Mouse (Mus musculus): ENCODE measurements around the gene Mief1. TPM values are rescaled to one million over a fixed set of nuclear protein-coding genes. Genes with fewer than 3 reads are reported as not detected.
A peak's percentile ranks its signal among the peaks of the same experiment; 100 is the strongest.

Mief1 gene
- polyA plus RNA-seq (2012; rRNA removed), result 13.3 and 14.0 TPM in 2 replicates
- 29.9 and 32.7 TPM in 2 replicates for polyA plus RNA-seq (2014; fragmentation: Nextera tagmentation; extraction: Ambion mirVana)

DNA sequence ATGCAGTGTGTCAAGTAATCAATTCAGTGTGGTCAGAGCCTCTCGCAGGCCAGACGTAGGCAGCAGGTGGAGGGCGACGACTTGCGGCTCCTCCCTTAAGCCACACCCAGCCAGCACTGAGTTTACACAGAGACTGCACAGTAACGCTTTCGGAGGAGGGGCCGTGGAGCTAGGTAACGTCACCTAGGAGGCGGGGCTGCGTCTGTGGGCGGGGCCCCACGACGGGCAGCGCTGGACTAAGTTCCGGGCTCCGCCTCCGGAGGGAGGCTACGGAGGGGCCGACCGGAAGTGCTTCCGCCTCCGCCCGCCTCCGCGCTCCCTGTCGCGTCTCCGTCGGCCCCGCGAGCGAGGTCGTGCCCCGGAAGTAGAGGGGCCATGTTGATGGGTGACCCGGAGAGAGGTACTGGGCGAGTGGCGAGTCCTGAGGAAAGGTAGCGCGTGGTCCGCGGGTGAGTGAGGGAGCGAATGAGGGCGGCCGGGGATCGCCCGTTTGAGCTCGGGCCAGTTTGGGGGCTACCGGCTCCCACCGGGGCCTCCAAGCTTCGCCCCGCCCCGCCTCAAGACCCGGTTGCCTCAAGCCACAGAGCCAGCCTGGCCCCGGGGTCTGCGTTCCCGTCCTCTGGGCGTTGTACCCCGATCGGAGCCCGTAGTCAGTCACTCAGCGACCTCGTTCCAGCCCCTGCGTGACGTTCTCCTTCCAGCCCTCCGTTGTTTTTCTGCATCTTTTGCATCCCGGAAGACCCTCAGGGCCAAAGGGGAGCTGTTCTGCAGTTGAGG is at the start of gene Mief1:
Mief1 (plus strand) TSS at position 286 of the 777 bp plus-strand sequence.
- H3K27me3 ChIP-seq (ENCODE audit: control insufficient read depth, insufficient read depth, low read length), result no peaks in the 10 kb centered on the region
- peaks cover 31% of the 10 kb centered on the region for H3K36me3 ChIP-seq (ENCODE audit: control insufficient read depth, insufficient read depth, low read length)
- peak within 1 kb of the TSS; percentile 79 for H3K4me2 ChIP-seq (replicated peaks; ENCODE audit: low read depth, low read length, severe bottlenecking)
- ATAC-seq (ENCODE audit: low FRiP score, low read depth) (peak; percentile 98), DNase-seq (ENCODE audit: low spot score) (peak; percentile 98)
- peak within 1 kb of the TSS; percentile 82 for H3K27ac ChIP-seq (replicated peaks; ENCODE audit: low read depth, low read length)
- peaks cover 5% of the 10 kb centered on the region; the same call in 1 of the 2 replicates for H3K4me1 ChIP-seq (ENCODE audit: control insufficient read depth, insufficient read depth, low read length)
- H3K4me3 ChIP-seq (replicated peaks; ENCODE audit: low read length), result peak within 1 kb of the TSS; percentile 96
- H3K9me3 ChIP-seq (ENCODE audit: control insufficient read depth, low read length), result no peaks in the 10 kb centered on the region
- H3K9ac ChIP-seq (ENCODE audit: low read depth, low read length, severe bottlenecking), result peak within 1 kb of the TSS; percentile 83
- WGBS, result 0% methylated on average over 55 of the region's 67 CpGs
- TF ChIP-seq POLR2A (IDR thresholded peaks at IDR 0.05; ENCODE audit: borderline replicate concordance, extremely low read depth, insufficient read depth, insufficient read length), result no peak

DNA sequence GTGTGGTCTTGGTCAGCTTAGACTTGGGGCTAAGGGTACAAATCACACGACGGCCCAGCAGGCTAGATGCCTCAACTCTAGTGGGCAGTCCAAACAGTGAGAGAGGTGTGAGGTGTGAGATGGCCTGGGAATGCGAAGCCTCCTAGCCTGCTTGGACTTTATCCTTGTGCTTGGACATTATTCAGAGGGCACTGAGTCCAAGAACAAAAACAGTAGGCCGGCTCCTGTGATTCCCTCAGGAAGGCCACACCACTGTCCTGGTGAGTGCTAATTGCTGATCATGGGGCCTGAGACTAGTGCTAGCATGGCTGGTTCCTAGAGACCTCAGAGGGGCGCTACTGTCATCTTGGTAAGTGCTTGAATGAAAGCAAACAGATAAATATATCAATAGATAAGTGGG is 44.9 kb upstream of the Mief1 start:
- Histone ChIP-seq H3K27me3 (ENCODE audit: control insufficient read depth, insufficient read depth, low read length) (no peaks in the 10 kb centered on the region), H3K27ac (replicated peaks; ENCODE audit: low read depth, low read length) (no peak overlapping the region), H3K36me3 (ENCODE audit: control insufficient read depth, insufficient read depth, low read length) (no peaks in the 10 kb centered on the region; the same call in 1 of the 2 replicates), H3K4me3 (replicated peaks; ENCODE audit: low read length) (no peak overlapping the region), H3K9me3 (ENCODE audit: control insufficient read depth, low read length) (no peaks in the 10 kb centered on the region), H3K9ac (ENCODE audit: low read depth, low read length, severe bottlenecking) (no peak overlapping the region), H3K4me1 (ENCODE audit: control insufficient read depth, insufficient read depth, low read length) (no peaks in the 10 kb centered on the region), H3K4me2 (replicated peaks; ENCODE audit: low read depth, low read length, severe bottlenecking) (no peak overlapping the region)
- 79% methylated on average over 5 of the region's 5 CpGs for WGBS
- DNase-seq (ENCODE audit: low spot score) (no peak), ATAC-seq (ENCODE audit: low FRiP score, low read depth) (no peak)
- no peak for TF ChIP-seq POLR2A (IDR thresholded peaks at IDR 0.05; ENCODE audit: borderline replicate concordance, extremely low read depth, insufficient read depth, insufficient read length)

DNA sequence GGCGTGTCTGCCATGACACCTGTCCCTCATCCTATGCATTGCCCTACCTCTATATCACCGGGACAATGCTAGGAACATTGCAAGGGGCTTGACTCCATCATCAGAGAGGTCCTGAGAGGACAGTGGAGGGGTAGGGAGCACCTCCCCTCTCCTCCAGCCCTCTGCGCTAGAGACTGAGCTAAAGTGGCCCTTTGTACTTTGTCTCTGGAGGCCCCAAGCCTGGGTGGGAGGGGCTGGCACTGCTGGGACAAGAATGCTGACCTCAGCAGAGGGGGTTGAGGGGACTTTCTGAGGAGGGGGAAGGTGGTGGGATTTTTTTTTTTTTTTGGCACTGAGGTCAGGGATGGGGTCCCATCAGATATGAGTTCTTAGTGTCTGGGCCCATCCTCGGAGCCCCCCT is 43.7 kb upstream of the Mief1 start:
- WGBS, result 83% methylated on average over 4 of the region's 4 CpGs
- no peak for DNase-seq (ENCODE audit: low spot score)
- H3K27ac ChIP-seq (replicated peaks; ENCODE audit: low read depth, low read length), result no peak overlapping the region
- H3K27me3 ChIP-seq (ENCODE audit: control insufficient read depth, insufficient read depth, low read length), result no peaks in the 10 kb centered on the region
- H3K4me2 ChIP-seq (replicated peaks; ENCODE audit: low read depth, low read length, severe bottlenecking), result no peak overlapping the region
- no peaks in the 10 kb centered on the region for H3K4me1 ChIP-seq (ENCODE audit: control insufficient read depth, insufficient read depth, low read length)
- H3K9me3 ChIP-seq (ENCODE audit: control insufficient read depth, low read length), result no peaks in the 10 kb centered on the region
- H3K4me3 ChIP-seq (replicated peaks; ENCODE audit: low read length), result no peak overlapping the region
- H3K36me3 ChIP-seq (ENCODE audit: control insufficient read depth, insufficient read depth, low read length), result no peaks in the 10 kb centered on the region; the same call in 1 of the 2 replicates
- TF ChIP-seq POLR2A (IDR thresholded peaks at IDR 0.05; ENCODE audit: borderline replicate concordance, extremely low read depth, insufficient read depth, insufficient read length), result no peak
- ATAC-seq (ENCODE audit: low FRiP score, low read depth), result no peak
- H3K9ac ChIP-seq (ENCODE audit: low read depth, low read length, severe bottlenecking), result no peak overlapping the region

DNA sequence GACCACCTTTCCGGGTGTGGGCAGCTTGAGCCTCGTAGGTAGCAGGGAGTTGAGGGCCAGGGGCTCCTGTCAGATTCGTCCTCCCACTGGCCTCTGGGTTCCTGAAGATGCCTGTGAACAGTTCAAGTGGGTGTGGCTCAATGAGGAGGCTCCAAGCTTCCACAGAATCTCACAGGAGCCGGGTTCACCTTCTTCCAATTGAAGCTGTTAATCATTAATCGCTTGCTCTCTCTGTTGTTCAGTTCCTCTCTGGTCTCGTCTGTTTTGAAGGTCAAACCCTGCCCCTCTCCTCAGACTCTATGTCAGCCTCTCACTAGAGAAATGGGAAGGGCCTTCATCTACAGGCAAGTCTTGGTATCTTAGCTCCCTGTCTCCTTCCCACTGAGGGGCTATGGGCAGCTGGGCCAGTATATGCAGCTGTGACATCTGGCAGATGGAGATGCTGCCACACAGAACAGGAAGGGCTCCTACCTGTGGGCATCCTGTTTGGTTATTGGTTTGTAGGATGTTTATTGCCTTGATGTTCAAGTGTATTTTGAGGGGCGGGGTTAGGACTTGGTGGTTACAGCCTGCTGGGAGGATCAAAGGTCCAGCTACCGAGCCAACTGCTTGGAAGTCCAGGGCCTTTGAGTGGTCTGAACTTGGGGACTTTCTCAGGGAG is 42.1 kb upstream of the Mief1 start:
- H3K4me2 ChIP-seq (replicated peaks; ENCODE audit: low read depth, low read length, severe bottlenecking), result no peak overlapping the region
- H3K27me3 ChIP-seq (ENCODE audit: control insufficient read depth, insufficient read depth, low read length), result no peaks in the 10 kb centered on the region
- H3K9me3 ChIP-seq (ENCODE audit: control insufficient read depth, low read length), result no peaks in the 10 kb centered on the region
- H3K27ac ChIP-seq (replicated peaks; ENCODE audit: low read depth, low read length), result no peak overlapping the region
- no peaks in the 10 kb centered on the region; the same call in 1 of the 2 replicates for H3K36me3 ChIP-seq (ENCODE audit: control insufficient read depth, insufficient read depth, low read length)
- no peaks in the 10 kb centered on the region for H3K4me1 ChIP-seq (ENCODE audit: control insufficient read depth, insufficient read depth, low read length)
- no peak for ATAC-seq (ENCODE audit: low FRiP score, low read depth)
- H3K4me3 ChIP-seq (replicated peaks; ENCODE audit: low read length), result no peak overlapping the region
- TF ChIP-seq POLR2A (IDR thresholded peaks at IDR 0.05; ENCODE audit: borderline replicate concordance, extremely low read depth, insufficient read depth, insufficient read length), result no peak
- H3K9ac ChIP-seq (ENCODE audit: low read depth, low read length, severe bottlenecking), result no peak overlapping the region
- no peak for DNase-seq (ENCODE audit: low spot score)
- WGBS, result 68% methylated on average over 8 of the region's 8 CpGs

DNA sequence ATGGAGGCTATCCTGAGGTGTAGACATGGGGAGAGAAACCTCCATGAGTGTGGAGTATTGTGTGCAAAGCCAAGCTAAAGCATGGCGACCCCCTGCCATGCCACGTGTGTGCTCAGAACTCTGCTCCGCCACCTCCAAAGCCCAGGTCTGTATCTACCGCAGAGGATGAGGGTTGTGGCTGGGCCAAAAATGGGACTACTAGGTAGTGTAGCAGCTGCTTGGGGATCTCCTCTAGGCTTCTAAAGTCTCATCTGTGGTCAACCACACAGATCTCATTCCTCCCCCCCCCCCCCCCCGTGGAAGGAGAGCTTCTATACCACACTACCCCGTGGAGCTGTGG is 41.6 kb upstream of the Mief1 start:
- no peak overlapping the region for H3K9ac ChIP-seq (ENCODE audit: low read depth, low read length, severe bottlenecking)
- no peak for DNase-seq (ENCODE audit: low spot score)
- H3K36me3 ChIP-seq (ENCODE audit: control insufficient read depth, insufficient read depth, low read length), result no peaks in the 10 kb centered on the region; the same call in 1 of the 2 replicates
- no peaks in the 10 kb centered on the region for H3K4me1 ChIP-seq (ENCODE audit: control insufficient read depth, insufficient read depth, low read length)
- H3K4me3 ChIP-seq (replicated peaks; ENCODE audit: low read length), result no peak overlapping the region
- no peaks in the 10 kb centered on the region for H3K9me3 ChIP-seq (ENCODE audit: control insufficient read depth, low read length)
- ATAC-seq (ENCODE audit: low FRiP score, low read depth), result no peak
- 88% methylated on average over 5 of the region's 6 CpGs for WGBS
- no peak overlapping the region for H3K4me2 ChIP-seq (replicated peaks; ENCODE audit: low read depth, low read length, severe bottlenecking)
- no peak for TF ChIP-seq POLR2A (IDR thresholded peaks at IDR 0.05; ENCODE audit: borderline replicate concordance, extremely low read depth, insufficient read depth, insufficient read length)
- no peaks in the 10 kb centered on the region for H3K27me3 ChIP-seq (ENCODE audit: control insufficient read depth, insufficient read depth, low read length)
- H3K27ac ChIP-seq (replicated peaks; ENCODE audit: low read depth, low read length), result no peak overlapping the region
